Mouse (Mus musculus): ENCODE measurements around the gene Gabrr1.
"Not testable (repeated sequence)": the region's sequence is repeated elsewhere in the genome, so short reads cannot be mapped to it uniquely, and the experiment has no call there.

The Gabrr1 gene

DNA sequence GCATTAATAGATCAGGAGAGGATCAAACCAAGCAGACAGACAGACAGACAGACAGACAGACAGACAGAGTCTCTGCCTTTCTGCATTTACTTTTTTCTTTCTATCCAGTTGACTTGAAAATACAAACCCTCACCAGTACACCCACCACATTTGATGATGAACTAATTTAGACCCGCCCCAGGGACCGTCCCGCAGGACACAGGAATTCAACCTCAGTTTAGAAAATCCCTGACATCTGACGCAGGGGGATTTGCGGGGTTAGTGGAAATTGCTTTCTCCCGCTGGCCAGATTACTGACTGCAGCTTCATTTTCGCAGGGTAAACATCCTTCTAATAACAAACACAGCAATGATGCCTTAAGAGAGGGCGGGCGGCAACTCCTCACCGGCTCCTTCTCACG is at the start of gene Gabrr1:
TSS of gene Gabrr1 (plus strand) at position 301 of the 400 bp plus-strand sequence.
- DNase-seq (ENCODE audit: low spot score): no peak

DNA sequence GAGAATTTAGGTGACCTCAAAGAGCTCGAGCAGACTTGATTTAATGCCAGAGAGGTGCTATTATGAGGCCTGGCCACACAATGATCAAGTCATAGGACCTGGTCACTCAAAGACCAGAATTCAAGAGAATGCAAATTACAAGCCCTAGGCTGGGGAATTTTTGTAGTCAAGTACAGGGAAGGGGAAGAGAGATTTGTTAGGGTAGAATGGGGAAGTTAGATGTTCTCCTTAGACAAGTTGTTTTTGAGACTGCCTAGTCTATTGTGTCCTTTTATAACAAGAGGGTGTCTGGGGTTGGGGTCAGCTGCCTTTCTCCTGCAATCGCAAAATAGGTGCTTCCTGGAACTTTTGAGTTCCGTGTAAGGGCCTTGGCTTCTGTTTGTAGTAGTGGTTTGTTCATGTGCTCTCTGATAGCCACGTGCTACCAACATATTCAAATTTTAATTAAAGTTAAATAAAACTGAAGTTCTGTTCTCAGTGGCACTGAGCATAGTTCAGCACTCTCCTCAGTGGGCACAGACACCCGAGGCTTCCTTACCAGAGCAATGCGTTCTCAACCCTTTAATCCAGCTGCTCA is 33.1 kb upstream of the Gabrr1 start:
- no peak for DNase-seq (ENCODE audit: low spot score)

DNA sequence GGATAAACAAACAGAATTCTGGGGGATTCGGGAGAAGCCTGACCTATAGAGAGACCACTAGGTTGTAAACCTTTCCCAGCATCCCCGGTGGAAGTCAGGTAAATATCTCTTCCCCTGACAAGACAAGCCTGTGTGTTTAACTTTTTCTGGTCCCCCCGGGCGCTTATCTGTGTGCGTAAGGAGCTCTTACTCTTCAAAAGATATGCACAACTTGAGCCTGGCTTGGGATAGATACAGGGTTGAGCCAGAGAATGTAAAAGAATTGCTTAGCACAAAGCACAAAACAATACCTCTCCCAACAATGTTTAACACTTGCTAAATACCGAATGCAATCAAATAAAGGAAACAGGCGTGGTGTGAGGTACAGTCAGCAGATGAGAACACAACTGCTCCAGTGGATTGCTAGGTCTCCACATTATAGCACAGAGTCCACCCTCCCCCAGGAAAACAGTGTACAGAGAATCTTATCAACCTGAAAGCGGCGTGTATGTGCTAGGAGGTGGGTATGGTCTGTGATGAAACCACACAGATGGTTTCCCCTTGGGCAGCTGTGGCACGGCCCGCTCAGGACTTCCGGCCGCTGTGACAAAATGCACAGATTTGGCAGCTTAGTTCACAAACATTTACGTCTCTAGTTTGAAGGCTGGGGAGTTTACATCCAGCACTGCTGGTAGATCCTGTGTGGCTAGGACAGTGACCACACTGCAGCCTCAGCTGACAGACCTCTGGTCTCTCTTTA is 22.4 kb upstream of the Gabrr1 start:
- DNase-seq (ENCODE audit: low spot score): no peak

DNA sequence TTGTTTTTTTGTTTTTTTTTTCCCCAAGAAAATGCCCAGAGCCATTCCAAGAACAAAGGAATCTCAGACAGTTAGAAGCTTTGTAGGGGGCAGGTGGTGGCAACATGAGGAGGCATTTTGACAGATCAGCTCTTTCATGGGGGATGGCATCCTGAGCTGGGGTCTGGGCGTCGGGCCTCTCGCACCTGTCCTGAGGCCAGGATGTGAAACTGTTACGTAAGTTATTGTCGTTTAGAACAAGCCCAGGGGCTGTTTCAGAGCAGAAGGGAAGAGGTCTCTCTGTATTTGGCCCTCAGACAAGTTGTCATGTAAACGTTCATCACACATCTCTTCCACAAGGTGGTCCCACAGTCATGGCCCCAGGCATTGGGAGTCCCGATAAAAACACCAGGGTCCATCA is 21.5 kb upstream of the Gabrr1 start:
- no peak for DNase-seq (ENCODE audit: low spot score)

DNA sequence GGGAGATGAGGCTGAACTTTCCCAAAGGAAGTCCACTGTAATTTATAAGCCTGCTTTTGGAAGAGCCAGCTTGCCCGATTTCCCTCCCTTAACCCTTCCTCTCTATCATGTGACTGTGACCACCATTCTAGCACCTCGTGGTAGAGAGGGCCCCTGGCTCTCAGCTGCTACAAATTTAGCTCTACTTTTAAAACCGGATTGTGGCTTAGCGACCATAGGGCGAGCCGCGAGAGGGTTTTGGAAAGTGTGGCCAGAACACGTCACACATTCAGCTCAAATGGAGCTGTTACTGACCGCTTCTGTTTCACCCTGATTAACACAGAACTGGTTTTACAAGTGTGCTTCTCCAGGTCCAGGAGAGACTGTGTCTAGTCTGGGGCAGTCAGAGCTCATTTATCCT is 21.0 kb upstream of the Gabrr1 start:
- no peak for DNase-seq (ENCODE audit: low spot score)

DNA sequence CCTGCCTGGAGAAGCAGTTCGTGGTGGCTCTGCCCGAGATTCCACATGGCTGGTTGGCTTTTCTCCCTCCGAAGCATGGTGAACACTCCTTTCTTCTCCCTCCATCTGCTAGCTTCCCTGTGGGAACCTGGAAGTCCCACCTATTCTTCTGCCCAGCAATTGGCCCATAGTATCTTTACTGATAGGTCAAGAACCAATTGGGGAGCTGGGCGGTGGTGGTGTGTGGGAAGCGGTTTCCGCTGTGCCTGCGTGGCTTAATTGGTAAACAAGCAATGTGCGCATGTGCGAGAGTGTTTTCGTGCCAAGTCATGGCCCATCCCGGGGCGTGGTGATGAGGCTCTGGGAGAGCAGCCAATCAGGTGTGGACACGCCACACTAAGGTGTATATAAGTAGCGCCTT is 19.5 kb upstream of the Gabrr1 start:
- not testable (repeated sequence) for DNase-seq (ENCODE audit: low spot score)

DNA sequence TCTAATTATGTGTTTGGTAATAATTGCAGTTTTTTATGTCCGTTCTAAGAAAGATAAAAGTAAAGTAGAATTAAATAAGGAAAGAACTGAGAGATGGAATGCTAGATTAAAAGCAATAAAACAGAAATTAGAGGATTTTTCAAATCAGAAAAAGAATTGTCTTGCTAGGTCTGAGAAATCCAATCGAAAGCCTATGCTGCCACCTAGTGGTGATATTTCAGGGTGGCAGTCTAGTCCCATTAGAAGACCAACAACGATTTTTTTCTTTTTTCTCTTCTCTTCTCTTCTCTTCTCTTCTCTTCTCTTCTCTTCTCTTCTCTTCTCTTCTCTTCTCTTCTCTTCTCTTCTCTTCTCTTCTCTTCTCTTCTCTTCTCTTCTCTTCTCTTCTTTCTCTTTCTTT is 13.2 kb upstream of the Gabrr1 start:
- DNase-seq (ENCODE audit: low spot score): peak; percentile 75

DNA sequence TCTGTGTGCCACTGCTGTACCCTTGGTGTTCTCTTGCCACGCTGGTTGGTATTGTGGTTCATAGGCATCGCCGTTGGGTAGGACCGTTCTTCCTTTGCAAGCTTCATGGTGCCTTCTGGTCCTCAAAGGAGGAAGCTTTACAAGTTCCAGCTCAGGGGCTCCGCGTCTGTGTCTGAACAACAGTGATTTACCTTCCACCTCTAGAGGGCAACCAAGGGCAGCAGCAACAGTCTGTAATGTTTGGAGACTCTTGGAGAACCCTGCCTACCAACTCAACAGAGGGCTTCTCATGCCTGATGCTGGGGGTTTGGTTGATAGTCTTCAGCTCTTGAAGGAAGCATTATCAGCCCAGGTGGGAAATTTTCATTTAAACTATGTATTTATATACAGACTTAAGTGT is 7.8 kb upstream of the Gabrr1 start:
- DNase-seq (ENCODE audit: low spot score): peak; percentile 23

DNA sequence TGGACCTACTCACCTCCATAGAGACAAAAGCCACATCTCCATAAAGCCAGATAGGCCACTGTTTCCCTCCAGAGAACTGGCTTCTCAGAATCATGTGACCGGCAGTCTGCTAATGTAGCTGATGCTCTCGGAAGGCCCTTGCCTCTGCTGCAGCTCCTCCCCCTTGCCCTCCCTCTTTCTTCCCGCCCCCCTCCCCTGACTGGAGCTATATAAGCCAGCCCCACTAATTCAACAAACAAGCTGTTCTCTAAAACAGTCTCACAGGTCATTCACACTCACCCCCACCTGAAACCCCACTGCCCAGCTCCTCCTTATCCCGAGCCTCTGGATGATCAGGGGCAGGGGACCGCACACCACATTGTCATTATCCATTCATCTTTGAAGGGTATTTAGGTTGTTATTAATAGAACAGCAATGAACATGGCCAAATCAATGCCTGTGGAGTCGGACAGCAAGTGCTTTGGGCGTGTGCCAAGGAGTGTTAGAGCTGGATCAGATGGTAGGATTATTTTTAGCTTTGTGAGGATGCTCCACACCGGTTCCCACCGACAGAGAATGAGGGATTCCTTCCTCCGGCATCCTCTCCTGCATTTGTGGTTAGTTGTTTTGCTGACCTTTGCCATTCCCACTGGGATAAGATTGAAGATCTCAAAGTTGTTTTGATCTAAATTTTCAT is 6.8 kb upstream of the Gabrr1 start:
- DNase-seq (ENCODE audit: low spot score): no peak

DNA sequence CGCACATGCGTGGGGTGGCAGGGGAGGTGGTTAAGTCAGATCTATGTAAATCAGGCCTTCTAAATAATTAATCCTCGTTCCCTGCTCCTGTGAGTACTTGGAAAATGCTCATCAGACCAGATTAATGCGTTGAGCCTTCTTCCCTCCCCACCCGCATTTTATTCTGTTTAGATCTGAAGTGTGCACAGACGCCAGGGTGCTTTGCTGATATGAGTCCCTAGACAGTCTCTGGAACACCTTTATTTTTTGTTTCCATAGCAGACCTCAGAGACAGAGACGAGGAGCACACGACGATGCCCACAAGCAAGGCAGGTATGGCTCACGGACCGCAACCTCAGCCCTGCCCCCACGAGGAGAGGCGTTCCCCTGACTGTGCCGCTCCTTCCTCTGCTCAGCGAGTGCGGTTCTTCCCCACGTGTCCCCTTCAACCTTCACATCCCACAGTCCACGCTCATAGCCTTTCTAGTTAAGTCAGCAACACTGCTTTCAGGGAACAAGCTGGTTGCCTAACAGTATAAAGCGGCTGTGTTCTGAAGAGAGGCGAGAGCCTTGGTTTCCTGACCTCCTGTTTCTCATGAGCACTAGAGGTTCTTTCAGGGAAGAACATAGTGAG is 14.5 kb downstream of the Gabrr1 start:
- no peak for DNase-seq (ENCODE audit: low spot score)

DNA sequence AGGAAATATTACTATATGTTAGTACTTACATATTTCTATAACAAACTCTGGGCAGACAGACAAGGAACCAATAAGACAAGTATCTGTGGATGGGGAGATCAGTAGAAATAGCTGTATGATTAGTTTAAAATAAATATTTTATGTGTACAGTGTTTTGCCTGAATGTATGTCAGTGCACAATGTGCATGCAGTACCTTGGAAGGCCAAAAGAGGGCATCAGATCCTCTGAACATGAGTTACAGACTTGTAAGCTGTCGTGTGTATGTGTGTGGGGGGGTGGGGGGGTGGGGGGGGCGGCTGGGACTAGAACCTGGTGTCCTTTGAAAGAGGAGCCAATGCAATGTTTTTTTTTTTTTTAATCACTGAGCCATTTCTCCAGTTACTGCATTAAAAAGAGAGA is 15.5 kb downstream of the Gabrr1 start:
- DNase-seq (ENCODE audit: low spot score): peak; percentile 9

DNA sequence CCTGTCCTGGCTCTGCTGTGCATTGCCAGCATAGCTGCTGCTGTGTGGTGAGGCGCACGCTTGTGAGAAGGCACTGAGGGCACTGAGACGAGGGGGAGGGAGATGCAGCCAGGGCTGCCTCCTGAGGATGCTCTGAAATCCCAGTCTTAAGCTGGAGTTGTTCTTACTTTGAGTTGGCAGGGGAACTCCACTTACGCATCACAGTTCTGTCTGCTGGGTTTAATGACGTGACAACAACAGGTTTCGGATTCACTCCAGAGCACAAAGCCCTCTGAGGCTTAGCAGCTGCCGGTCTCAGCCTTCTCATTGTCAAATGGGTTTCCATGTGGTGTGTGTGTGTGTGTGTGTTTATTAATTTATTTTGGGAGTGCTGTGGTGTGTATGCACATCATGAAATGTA is 16.8 kb downstream of the Gabrr1 start:
- no peak for DNase-seq (ENCODE audit: low spot score)

DNA sequence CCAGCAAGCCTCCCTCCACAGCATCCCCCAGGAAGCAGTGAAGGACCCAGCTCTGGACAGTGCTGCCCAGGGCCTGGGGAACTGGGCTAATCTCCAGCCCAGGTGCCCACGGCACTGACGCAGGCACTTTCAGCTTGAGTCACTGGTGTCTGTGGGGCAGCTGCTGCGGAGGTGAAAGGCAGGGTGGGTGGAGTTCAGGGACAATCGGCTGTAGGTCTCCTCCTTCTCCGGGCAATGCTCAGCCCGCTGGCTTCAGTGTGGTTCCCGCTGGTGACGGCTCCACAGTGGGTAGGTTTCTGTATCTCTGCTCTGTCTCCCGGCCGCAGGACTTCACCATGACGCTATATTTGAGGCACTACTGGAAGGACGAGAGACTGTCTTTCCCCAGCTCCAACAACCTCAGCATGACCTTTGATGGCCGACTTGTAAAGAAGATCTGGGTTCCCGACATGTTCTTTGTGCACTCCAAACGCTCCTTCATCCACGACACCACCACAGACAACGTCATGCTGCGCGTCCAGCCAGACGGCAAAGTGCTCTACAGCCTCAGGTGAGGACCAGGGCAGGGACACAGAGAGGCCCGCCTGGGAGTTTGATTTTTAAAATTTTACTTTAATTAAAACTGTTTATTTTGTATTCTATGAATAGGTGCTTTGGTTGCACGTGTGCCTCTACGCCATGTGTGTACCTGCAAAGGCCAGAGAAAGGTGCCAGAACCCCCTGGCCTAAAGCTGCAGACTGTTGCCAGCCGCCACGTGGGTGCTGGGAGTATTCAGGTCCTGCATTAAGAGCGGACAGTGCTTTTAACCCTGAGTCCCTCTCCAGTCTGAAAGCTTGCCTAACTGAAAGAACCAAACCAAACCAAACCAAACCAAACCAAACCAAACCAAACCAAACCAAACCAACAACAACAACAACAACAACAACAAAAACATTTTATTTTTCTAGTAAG is 20.0 kb downstream of the Gabrr1 start:
- DNase-seq (ENCODE audit: low spot score): no peak

DNA sequence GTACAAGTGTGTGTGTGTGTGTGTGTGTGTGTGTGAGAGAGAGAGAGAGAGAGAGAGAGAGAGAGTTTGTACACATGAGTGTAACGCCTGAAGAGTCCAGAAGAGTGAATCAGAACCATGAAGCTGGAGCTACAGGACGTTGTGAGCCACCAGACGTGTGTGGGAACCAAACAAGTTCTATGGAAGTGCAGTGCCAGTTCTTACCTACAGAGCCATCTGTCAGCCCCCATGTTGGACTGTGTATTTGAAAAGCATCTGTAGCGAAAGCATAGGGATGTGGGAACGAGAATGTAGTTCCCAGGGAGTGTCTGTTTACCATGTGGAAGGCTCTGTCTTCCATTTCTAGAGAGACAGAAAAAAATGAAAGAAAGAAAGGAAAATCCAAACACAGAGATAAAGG is 51.2 kb downstream of the Gabrr1 start:
- DNase-seq (ENCODE audit: low spot score): no peak

DNA sequence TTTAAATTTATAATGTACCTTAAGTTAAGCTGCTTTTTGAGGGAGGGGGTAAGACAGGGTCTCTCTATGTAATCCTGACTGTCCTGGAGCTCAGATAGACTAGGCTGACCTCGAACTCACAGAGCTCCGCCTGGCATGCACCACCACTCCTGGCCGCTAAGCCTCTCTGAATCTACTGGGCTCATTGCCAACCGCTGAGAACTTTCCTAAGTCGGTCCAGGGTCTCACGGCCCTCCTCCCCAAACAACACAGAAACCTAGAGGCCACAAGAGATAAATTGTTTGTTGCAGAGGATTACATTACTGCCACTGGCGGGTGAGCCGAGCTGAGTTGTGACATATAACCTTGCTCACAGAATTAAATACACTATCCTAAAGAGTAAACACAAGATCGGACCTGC is 55.8 kb downstream of the Gabrr1 start:
- peak; percentile 40 for DNase-seq (ENCODE audit: low spot score)

DNA sequence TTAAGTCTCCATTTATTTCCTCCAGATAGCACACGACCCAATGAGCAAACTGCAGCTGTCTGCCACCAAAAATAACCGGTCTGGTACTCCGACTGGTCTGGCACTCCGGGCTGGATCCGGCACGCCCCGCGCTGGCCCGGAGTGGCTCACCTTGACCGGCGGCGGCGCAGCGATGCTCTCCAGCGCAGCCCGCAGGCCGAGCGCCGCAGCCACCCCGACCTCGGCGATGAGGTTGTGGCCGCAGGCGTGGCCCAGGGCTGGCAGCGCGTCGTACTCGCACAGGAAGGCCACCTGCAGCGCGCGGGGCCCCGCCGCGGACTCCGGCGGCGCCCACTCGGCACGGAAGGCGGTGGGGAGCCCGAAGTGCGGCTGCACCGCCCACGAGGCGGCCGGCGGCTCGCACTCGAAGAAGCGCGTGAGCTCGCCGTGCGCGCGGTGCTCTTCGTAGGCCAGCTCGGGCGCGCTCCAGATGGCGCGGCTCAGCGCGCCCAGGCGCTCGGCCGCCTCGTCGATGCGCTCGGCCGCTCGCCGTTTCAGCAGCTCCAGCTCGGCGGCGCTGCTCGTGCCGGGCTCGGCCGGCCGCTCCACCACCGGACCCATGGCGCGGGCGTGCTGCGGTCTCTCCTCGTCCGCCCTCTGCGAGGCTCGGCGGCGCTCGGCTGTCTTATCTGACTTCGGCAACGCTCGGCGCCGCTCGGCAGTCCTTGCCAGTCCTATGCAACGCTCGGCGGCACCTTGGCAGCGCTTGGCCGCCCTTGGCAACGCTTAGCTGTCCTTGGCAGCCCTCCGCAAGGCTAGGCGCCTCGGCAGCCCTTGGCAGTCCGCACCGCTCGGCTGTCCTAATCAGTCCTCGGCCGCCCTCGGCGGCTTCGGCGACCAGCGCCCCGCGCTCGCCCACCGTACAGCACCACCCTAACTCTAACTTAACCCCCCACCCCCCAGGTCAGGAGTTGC is 56.7 kb downstream of the Gabrr1 start:
- DNase-seq (ENCODE audit: low spot score): peak; percentile 85

DNA sequence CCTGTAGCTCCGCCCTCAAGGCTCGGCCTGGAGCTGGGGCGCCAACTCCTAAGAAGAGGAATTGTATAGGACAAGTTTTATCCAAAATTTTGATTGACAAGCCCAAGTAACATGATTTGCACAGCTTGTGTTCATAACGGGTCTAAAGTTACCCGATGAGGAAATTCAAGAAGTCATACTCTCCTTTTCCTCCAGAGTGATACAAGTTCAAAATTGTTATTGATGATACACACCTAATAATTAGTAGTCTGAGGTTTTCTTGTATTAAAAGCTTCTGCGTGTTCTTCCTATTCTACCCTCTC is 57.4 kb downstream of the Gabrr1 start, which contains the start of gene Pm20d2:
TSS of gene Pm20d2 (minus strand) at position 3 of the 302 bp plus-strand sequence.
- DNase-seq (ENCODE audit: low spot score): no peak

DNA sequence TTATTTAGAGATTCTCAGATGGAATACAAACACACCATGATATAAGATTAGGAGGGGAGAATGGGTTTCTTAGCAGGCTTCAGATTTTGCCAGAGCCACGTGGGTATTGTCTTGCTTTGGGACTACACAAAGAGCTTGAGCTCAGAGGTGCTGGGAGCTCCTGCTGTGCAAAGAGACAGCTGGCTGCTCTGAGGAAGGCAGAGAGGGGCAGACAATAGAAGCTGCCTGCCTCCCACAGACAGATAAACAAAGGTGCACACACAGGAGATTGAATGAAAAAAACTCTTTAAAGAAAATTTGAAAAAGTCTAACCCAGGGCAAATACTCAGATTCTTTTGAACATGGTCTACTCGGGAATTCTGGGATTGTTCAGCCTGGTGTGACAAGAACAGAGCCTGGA is 65.8 kb downstream of the Gabrr1 start:
- DNase-seq (ENCODE audit: low spot score): no peak

DNA sequence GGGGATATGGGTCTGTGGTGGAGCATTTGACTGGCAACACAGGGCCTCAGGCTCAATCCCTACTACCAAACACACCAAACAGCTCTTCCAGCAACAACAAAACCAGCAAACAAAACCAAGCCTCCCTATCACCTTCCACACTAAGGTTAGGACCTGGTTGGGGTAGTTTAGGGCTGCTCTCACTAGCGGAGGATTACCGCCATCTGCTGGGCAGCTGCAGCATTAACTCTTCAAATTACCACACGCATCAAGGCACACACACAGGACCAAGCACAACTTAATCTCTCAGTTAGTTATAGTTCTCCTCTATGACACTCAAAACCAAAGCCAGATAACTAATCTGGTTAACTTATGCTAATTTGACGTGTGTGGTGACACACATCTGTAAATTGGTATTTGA is 72.4 kb downstream of the Gabrr1 start:
- peak; percentile 34 for DNase-seq (ENCODE audit: low spot score)

DNA sequence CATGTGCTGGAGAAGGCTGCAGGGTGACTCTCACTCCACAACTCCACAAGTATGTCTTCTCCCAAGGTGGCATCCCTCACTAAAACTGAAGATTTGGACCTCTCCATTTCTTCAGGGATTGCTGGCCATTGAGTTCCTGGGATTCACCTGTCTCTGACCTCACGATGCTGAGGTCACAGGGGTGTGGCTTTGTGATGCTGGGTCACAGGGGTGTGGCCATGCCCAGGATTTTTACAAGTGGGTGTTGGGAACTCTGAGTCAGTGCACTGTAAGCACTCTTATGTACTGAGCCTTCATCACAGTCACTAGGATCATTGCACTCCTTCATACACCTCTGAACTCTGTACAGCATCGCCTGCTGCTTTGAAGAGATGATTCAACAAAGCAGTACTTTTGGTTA is 75.2 kb downstream of the Gabrr1 start:
- no peak for DNase-seq (ENCODE audit: low spot score)
